Mouse (Mus musculus) adrenal gland, adult 18-20 months (tissue): ENCODE data around the gene Gabrb1. TPM values are rescaled to one million over a fixed set of nuclear protein-coding genes. Genes with fewer than 3 reads are reported as not detected.

Experiments
- DNase-seq, 2 experiments: peaks; one replicate each; pipeline ENCODE4 v3.0.0; 2021 to 2022; ENCODE audit warnings: low spot score in 2 of 2
- long read RNA-seq, 2 experiments: library from polyadenylated mRNA; stranded (forward); transcript quantifications; one replicate each; pipeline ENCODE4 v2.0.0; 2021
- total RNA-seq, 2 experiments: library from RNA; stranded (reverse); gene quantifications; 1 replicate in 1 of 2; 2 replicates in 1 of 2; pipeline ENCODE4 v1.2.3; 2021

Gabrb1 gene
- under 1 TPM; 0.03 to 0.16 TPM for total RNA-seq
- long read RNA-seq, experiment 1, partial matches to known transcripts: 0 of 1 reads
- long read RNA-seq, experiment 1, other reads (novel, unspliced or antisense): 1 of 1 reads
- long read RNA-seq, experiment 2, partial matches to known transcripts: 0 of 1 reads
- long read RNA-seq, experiment 2, other reads (novel, unspliced or antisense): 1 of 1 reads

DNA sequence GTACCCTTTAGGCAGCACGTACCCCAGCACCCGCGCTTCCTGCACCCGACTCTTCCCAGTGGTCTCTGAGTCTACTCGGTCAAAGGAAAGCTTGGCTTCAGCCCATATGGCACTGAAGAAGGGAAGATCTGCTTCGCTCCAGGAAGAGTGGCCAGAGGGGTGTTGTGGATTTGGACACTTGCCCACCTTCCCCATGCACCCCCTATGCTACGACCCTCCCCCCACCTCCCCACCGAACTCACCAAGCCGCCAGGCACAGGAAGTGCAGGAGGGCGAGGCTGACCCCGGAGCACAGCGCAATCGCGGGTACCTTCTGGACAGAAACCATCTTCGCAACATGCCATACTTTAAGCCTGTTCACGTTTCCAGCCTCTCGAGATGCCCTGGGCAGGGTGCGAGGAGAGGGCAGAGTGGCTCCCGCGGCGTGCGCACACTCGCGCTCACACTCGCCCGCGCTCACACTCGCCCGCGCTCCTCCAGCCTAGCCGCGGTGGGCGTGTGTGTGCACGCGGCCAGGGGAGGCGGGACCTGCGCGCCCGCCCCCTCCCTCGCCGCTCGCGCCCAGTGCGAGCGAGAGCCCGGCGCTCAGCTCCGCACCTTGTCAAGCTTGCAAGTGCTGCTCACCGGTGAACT is at the start of gene Gabrb1:
Gene Gabrb1 (plus strand): TSS at position 632 of the 633 bp plus-strand sequence.
- peak; percentile 11 to 25 for DNase-seq

DNA sequence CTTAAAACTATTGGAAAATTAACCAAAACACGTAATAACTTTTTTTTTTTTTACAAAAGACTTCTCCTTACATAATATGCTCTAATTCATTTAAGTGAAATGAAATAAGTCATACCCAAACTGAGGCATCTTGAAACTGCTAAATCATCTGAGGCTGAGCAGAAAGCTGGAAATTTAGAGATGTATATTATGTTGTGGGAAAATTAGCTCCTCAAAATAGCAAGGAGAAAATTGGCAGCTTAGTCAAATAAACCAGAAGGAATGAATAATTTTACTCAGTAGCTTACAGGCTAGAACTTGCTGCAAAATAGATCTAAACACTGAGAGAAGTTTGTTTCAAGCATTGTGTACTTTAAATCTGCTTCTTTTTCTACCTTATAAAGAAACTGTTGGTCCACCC is 49.2 kb upstream of the Gabrb1 start:
- DNase-seq: no peak

DNA sequence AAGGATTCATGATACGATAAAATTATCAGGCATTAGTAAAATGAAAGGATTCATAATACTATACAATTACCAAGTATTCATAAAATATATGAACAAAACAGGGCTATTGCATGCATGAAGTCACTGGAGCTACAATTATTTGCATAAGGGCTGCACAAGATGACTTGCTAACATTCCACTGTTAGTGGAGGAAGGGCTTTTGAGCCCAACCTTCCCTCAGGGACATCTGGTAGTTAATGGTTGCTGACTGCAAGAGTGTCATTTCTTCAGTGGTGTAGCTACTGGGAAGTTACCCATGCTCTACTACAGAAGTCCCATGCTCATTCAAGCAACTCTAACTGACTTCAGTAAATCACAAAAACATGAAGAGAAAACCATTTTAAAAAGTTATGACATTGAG is 43.6 kb upstream of the Gabrb1 start:
- no peak for DNase-seq

GRCm38 (mm10) chr5:71616734-71617133 is 41.2 kb upstream of the Gabrb1 start:
- DNase-seq: no peak

DNA sequence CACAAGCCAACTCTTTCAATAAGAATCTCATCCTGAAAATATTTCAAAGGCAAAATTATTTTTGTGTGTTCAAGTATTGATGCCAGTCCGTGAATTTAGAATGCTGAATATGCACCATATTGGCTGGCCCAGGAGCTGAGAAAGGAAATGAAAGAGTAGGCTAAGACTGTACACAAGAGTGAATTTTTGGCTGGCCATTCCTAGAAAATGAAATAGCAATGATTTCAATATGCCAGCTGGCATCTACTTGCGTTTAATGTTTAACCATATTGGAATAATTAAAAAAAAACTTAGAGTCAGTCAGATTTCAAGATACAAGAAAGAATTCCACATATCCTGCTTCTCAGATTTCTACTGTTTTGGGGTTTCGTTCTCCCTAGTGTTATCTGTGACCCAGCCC is 30.1 kb upstream of the Gabrb1 start:
- no peak for DNase-seq

- DNase-seq: no peak
Observed at GRCm38 (mm10) chr5:71639804-71640203, 18.1 kb upstream of the Gabrb1 start.

DNA sequence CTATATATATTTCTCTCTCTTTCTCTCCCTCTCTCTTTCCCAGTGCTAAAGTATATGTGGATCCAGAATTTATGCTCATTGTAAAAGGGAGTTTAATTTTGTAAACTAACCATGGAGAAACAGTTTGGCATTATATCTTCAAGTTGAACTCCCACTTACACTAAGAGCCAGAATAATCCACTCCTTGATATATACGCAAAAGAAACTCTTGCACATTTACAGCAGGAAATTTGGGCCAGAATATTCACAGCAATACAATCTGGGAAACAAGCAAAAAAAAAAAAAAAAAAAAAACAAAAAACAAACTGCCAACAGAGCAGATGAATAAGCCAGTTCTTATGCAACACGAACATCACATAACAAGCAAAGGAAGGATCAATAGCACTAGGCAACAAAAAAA is 9.8 kb upstream of the Gabrb1 start:
- no peak for DNase-seq

DNA sequence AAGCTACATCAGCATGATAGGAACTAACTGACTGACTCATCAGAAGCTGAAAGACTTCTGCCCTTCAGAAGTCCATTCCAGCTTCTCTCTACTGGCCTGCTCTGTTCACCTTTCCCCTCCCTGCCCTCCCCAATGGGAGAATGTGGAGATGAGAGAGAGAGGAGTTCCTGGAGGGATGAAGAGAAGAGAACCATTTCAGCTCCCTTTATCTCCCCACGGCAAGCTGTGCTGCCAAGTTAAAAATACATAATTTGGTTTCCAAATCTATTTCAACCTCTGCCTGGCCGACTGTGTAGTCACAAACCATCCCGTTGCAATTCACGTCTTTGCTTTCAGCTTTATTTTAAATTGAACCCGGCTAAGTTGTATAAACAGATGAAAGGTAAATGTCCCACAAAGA is 3.9 kb upstream of the Gabrb1 start:
- DNase-seq: no peak

DNA sequence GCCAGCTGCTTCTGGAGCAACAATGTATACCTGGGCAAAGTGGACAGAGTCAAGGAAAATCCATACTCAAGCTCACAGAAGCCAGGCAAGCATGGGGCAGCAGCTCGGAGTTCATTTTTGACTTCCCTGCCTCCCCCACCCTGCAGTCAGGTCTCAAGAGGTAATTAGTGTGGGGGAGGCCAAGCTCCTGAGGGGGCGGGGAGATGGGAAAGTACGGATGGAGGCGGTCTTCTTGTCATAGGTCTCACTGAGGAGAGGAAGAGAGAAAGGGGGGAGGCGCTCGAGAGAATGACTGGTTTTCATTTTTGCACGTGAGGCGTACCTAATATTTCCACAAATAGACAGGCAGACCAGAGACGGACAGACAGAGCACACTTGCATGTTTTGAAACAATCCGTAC is 1.1 kb upstream of the Gabrb1 start:
- no peak for DNase-seq

DNA sequence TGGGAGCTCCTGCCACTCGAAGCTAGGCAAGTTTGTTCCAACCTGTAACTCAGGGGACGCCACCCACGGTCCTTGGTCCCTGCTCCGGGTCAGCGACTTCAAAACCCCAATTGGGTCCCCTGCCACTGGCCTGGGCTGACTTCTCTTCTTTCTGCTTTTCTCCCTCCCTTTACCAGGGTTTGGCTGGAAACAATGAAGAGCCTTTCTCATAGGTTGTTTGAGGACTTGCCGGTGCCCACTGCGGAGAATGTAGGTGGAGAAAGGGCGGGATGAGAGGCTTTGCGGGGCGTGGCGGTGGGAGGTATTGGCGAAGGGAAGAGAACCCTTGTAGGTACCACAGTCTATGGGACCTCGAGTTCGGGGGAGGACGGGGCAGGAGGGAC is 193 bp downstream of the Gabrb1 start, which contains the start of gene Gabra4:
Gene Gabra4 (minus strand): TSS at position 194 of the 383 bp plus-strand sequence.
- peak in 1 of 2 experiments; percentile 10 for DNase-seq

DNA sequence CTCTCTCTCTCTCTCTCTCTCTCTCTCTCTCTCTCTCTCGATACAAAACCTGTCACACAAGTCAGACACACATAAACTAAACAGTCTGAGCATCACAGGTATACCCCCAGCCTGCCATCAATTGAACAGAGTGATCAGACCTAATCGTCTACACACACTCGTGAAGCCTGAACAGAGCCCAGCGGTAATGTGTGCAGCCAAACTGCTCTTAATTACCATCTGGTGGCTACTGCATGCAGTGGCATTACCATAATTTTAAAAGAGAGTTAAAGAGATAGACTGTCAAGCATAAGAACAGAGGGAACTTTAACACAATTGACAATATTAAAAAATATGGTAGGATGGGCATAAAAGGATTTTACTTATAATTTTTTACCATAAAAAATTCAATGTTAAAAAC is 7.7 kb downstream of the Gabrb1 start:
- no peak for DNase-seq

- peak; percentile 27 to 34 for DNase-seq
Observed at GRCm38 (mm10) chr5:71699696-71700467, 42.0 kb downstream of the Gabrb1 start.

- DNase-seq: peak; percentile 29 to 46
Observed at GRCm38 (mm10) chr5:71700468-71701272, 42.8 kb downstream of the Gabrb1 start.

DNA sequence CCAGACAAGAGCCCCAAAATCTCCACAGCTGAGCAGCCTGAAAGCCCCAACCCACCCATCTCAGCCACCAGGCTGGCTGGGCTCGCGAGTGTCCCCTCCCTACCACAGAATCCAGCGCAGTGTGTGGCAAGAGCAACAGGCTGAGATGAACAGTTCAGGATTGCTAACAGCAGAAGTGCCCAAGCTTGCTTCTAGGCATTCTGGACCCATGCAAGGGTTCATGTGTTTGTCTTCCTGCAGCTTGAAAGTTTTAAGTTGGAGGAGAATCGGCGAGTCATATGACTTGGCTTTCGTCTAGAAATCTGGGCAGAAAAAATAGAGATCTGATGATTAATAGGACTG is 43.3 kb downstream of the Gabrb1 start:
- no peak for DNase-seq

DNA sequence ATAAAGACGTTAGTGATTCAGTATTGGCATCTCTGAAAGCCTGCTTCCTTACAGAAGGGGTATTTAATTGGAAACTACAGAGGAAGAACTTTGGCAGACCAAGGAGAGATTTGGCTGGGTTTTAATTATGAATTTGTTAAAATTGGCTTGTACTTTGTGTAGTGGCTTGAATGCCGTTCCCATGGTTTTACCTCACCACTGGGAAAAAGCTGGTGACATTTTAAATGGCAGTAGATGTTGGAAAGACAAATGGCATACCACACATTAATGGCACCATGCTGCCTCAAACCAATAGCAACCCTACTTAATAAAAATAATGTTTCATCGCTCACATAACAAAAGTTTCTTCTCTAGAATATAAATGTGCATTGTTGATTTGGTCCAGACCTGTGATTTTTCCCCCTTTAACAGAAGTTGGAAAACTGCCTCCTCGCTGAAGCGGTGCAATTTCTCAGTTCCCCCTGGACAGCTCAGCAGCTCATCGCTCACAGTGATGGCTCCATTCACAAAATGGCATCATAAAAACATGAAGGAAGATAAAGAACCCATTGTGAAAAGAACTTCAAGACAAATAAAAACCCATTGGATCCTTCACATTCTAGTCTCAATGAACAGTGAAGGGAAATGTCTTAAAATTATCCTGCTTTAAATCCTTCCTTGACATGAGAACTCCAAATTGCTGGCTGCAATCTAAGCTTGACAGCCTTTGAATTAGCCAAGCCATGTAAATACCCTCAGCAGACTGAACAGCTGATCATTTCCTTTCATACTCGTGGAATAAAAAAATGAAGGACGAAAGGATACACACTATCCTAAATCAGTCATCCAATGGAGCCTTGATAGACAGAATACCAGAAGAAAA is 75.2 kb downstream of the Gabrb1 start:
- no peak for DNase-seq

- DNase-seq: no peak
Observed at GRCm38 (mm10) chr5:71747411-71747810, 89.5 kb downstream of the Gabrb1 start.

GRCm38 (mm10) chr5:71753966-71754365 is 96.1 kb downstream of the Gabrb1 start:
- no peak for DNase-seq

DNA sequence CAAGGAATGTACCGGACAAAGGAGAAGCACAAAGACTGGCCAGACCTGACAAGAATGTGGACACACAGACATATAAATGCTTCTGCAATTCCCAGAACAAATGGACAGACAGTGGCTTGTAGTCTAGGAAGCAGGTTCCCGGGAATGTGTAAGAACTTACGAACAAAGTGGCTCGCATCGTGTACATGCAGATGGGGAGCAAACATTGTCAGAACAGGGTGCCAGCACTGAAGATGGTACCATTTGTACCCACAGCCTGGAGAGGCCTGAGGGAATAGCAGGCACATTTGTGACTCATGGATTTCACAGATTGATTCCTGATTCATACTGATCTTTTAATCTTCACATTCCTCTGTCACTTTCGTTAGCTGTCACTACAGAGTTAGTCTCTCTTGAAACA is 103.2 kb downstream of the Gabrb1 start:
- DNase-seq: no peak

- no peak for DNase-seq
Observed at GRCm38 (mm10) chr5:71781514-71782179, 123.7 kb downstream of the Gabrb1 start.

DNA sequence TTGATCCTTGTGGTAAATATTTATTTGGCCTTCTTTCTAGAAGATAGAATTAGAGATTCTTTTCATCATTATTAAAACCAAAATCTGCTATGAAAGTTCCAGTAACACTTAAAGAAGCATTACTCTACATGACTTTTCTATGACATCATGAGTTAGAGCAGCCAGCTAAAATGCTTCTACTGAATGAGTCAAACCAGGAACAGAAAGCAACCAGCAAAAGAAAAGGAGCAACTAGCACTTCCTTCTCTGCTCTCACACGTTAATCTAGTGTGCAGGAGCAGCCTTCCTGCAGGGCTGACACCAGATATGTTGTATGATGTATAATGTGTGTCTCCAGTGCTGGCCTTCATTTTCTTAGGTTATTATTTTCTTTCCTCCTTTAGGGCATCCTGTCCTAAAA is 164.9 kb downstream of the Gabrb1 start:
- no peak for DNase-seq
